Mouse (Mus musculus) central nervous system, embryonic 14 days (tissue): Measurements from ENCODE around the gene Ethe1. TPM values are rescaled to one million over a fixed set of nuclear protein-coding genes. Genes with fewer than 3 reads are reported as not detected.

Source experiments
- polyA plus RNA-seq: library from polyadenylated mRNA; depleted of rRNA; stranded (reverse); fragments of >200 nt; gene quantifications from 2 replicates; pipeline ENCODE4 v1.2.3, GENCODE M21; 2012; rRNA removed

Ethe1 gene
- polyA plus RNA-seq = 15.3 and 15.7 TPM in 2 replicates

GRCm38 (mm10) chr7:24587330-24588105 lies at the start of gene Ethe1, which contains the start of gene Zfp575:
TSS of gene Ethe1 (plus strand) at chr7:24587543.
TSS of gene Zfp575 (minus strand) at chr7:24587641.

GRCm38 (mm10) chr7:24546068-24546614 lies 41.2 kb upstream of the Ethe1 start, which contains the start of the genes Pinlyp and Xrcc1:
TSS of gene Pinlyp (minus strand) at chr7:24546118.
TSS of gene Xrcc1 (plus strand) at chr7:24546289.

GRCm38 (mm10) chr7:24610144-24610878 lies 23.0 kb downstream of the Ethe1 start, which contains the start of gene Phldb3:
TSS of gene Phldb3 (plus strand) at chr7:24610763.

GRCm38 (mm10) chr7:24636264-24636663 lies 48.9 kb downstream of the Ethe1 start, which contains the start of gene Lypd3:
TSS of gene Lypd3 (plus strand) at chr7:24636550.

Other genes with a start within 250 kb of the Ethe1 start
- gene Lypd5, start 238.3 kb upstream of the Ethe1 start, polyA plus RNA-seq = not detected in 2 replicates
- 0.88 and 2.0 TPM in 2 replicates for gene Kcnn4, start 217.3 kb upstream of the Ethe1 start, polyA plus RNA-seq
- gene Smg9, start 187.9 kb upstream of the Ethe1 start, polyA plus RNA-seq = 61.7 and 66.7 TPM in 2 replicates
- gene Irgc1, start 135.2 kb upstream of the Ethe1 start, polyA plus RNA-seq = not detected in 2 replicates
- gene Plaur, start 125.1 kb upstream of the Ethe1 start, polyA plus RNA-seq = 2.0 and 3.5 TPM in 2 replicates
- gene Cadm4, start 105.5 kb upstream of the Ethe1 start, polyA plus RNA-seq = 219 and 267 TPM in 2 replicates
- gene Zfp428, start 80.5 kb upstream of the Ethe1 start, polyA plus RNA-seq = 237 and 300 TPM in 2 replicates
- gene AC161166.1, start 75.1 kb upstream of the Ethe1 start, polyA plus RNA-seq = not detected in 2 replicates
- 40.1 and 42.5 TPM in 2 replicates for gene Irgq, start 56.9 kb upstream of the Ethe1 start, polyA plus RNA-seq
- 0.15 and 0.32 TPM in 2 replicates for gene Pinlyp, start 41.4 kb upstream of the Ethe1 start, polyA plus RNA-seq
- 87.2 and 95.1 TPM in 2 replicates for gene Xrcc1, start 41.3 kb upstream of the Ethe1 start, polyA plus RNA-seq
- gene Zfp575, start 98 bp downstream of the Ethe1 start, polyA plus RNA-seq = 4.1 and 5.7 TPM in 2 replicates
- 0.17 and 0.85 TPM in 2 replicates for gene Phldb3, start 23.2 kb downstream of the Ethe1 start, polyA plus RNA-seq
- gene Lypd3, start 49.0 kb downstream of the Ethe1 start, polyA plus RNA-seq = 0.15 and 2.2 TPM in 2 replicates
- not detected in 2 replicates for gene Tex101, start 89.1 kb downstream of the Ethe1 start, polyA plus RNA-seq
- gene BC049730, start 121.7 kb downstream of the Ethe1 start, polyA plus RNA-seq = not detected in 2 replicates
- not detected in 2 replicates for gene Gm4763, start 139.4 kb downstream of the Ethe1 start, polyA plus RNA-seq
- 0.20 and 0.22 TPM in 2 replicates for gene Cd177, start 172.8 kb downstream of the Ethe1 start, polyA plus RNA-seq
- gene Ceacam10, start 189.7 kb downstream of the Ethe1 start, polyA plus RNA-seq = 0.14 and 0.45 TPM in 2 replicates